Mouse (Mus musculus) adrenal gland, adult 2 months (tissue): ENCODE measurements around the gene Duox1. TPM values are rescaled to one million over a fixed set of nuclear protein-coding genes. Genes with fewer than 3 reads are reported as not detected.
"Not testable (repeated sequence)": the region's sequence is repeated elsewhere in the genome, so short reads cannot be mapped to it uniquely, and the experiment has no call there.

ENCODE experiments used
- DNase-seq: peaks from one replicate; pipeline ENCODE4 v3.0.0; 2021
- polyA plus RNA-seq: library from polyadenylated mRNA; depleted of rRNA; stranded (reverse); fragments of >200 nt; gene quantifications from 2 replicates; pipeline ENCODE4 v1.2.3, GENCODE M21; 2012
- total RNA-seq, 2 experiments: library from RNA; stranded (reverse); gene quantifications; 2 replicates each; pipeline ENCODE4 v1.2.3; 2021

The Duox1 gene
- total and polyA plus RNA-seq, 3 experiments: 0.17 TPM; not detected in 2

GRCm38 (mm10) chr2:122311561-122311960 is 3.9 kb upstream of the Duox1 start:
- no peak for DNase-seq

- DNase-seq: peak; percentile 27
These were observed 2.6 kb upstream of the Duox1 start for GRCm38 (mm10) chr2:122312722-122313417.

- peak; percentile 5 for DNase-seq
These were observed 1.9 kb upstream of the Duox1 start, which contains the start of gene Duoxa1 for GRCm38 (mm10) chr2:122313536-122313935. Gene Duoxa1 (minus strand): TSS chr2:122313730.

GRCm38 (mm10) chr2:122317384-122317783 is 1.9 kb downstream of the Duox1 start:
- DNase-seq: no peak

GRCm38 (mm10) chr2:122323960-122324359 is 8.5 kb downstream of the Duox1 start:
- no peak for DNase-seq

- DNase-seq: no peak
These were observed 9.1 kb downstream of the Duox1 start for GRCm38 (mm10) chr2:122324586-122324985.

- DNase-seq: no peak
These were observed 9.9 kb downstream of the Duox1 start for GRCm38 (mm10) chr2:122325361-122325760.

GRCm38 (mm10) chr2:122327986-122328385 is 12.5 kb downstream of the Duox1 start:
- DNase-seq: no peak

- not testable (repeated sequence) for DNase-seq
These were observed 14.8 kb downstream of the Duox1 start for GRCm38 (mm10) chr2:122330317-122330716.

- DNase-seq: no peak
These were observed 16.8 kb downstream of the Duox1 start for GRCm38 (mm10) chr2:122332222-122332621.

GRCm38 (mm10) chr2:122334170-122334569 is 18.7 kb downstream of the Duox1 start:
- no peak for DNase-seq

- DNase-seq: no peak
These were observed 21.8 kb downstream of the Duox1 start for GRCm38 (mm10) chr2:122337291-122337690.

GRCm38 (mm10) chr2:122345106-122345893 is 29.8 kb downstream of the Duox1 start:
- DNase-seq: no peak

GRCm38 (mm10) chr2:122346164-122346563 is 30.7 kb downstream of the Duox1 start:
- DNase-seq: not testable (repeated sequence)

GRCm38 (mm10) chr2:122347257-122347656 is 31.8 kb downstream of the Duox1 start:
- no peak for DNase-seq

- DNase-seq: peak; percentile 92
These were observed 33.2 kb downstream of the Duox1 start for GRCm38 (mm10) chr2:122348531-122349131.

GRCm38 (mm10) chr2:122349136-122349785 is 33.8 kb downstream of the Duox1 start:
- no peak for DNase-seq

- DNase-seq: no peak
These were observed 35.9 kb downstream of the Duox1 start for GRCm38 (mm10) chr2:122351156-122351930.

GRCm38 (mm10) chr2:122351931-122352329 is 36.5 kb downstream of the Duox1 start:
- DNase-seq: peak; percentile 32

- DNase-seq: no peak
These were observed 37.5 kb downstream of the Duox1 start for GRCm38 (mm10) chr2:122352992-122353391.

- no peak for DNase-seq
These were observed 38.3 kb downstream of the Duox1 start for GRCm38 (mm10) chr2:122353765-122354164.
